Mouse (Mus musculus) neural tube, embryonic 14.5 days (tissue): ENCODE data around the gene Tspan9. TPM values are rescaled to one million over a fixed set of nuclear protein-coding genes. Genes with fewer than 3 reads are reported as not detected.

ENCODE experiments used
- ATAC-seq: fragments of 200-750 bp; cut with Nextera tagmentation; 2 replicates; pipeline ENCODE4 v1.8.0; 2017; ENCODE audit warnings: low read depth, mild to moderate bottlenecking, moderate TSS enrichment, moderate library complexity
- H3K27ac ChIP-seq: fragments of 300-500 bp; sonication (generic); 2 replicates; pipeline ENCODE4 v1.5.1; 2014; ENCODE audit warnings: low read depth, mild to moderate bottlenecking, control low read depth, low read length, moderate library complexity, mixed read lengths
- H3K27me3 ChIP-seq: fragments of 300-500 bp; sonication (generic); 2 replicates; pipeline ENCODE4 v1.6.1; 2014; ENCODE audit warnings: low read length; ENCODE audit not compliant: control insufficient read depth, insufficient read depth
- H3K36me3 ChIP-seq: fragments of 300-500 bp; sonication (generic); 2 replicates; pipeline ENCODE4 v1.6.1; 2014; ENCODE audit warnings: low read length, mixed read lengths; ENCODE audit not compliant: control insufficient read depth, insufficient read depth
- H3K4me1 ChIP-seq: fragments of 300-500 bp; sonication (generic); 2 replicates; pipeline ENCODE4 v1.6.1; 2014; ENCODE audit warnings: low read length; ENCODE audit not compliant: control insufficient read depth, insufficient read depth
- H3K4me2 ChIP-seq: fragments of 300-500 bp; sonication (generic); 2 replicates; pipeline ENCODE4 v1.6.1; 2014; ENCODE audit warnings: mild to moderate bottlenecking, low read depth, low read length, control low read depth
- H3K4me3 ChIP-seq: fragments of 300-500 bp; sonication (generic); 2 replicates; pipeline ENCODE4 v1.5.1; 2014; ENCODE audit warnings: low read depth, low read length, control low read depth, mixed read lengths
- H3K9ac ChIP-seq: fragments of 300-500 bp; sonication (generic); replicated peaks from 2 replicates; pipeline ENCODE4 v1.6.1; 2014; ENCODE audit warnings: low read depth, mild to moderate bottlenecking, control low read depth, low read length, mixed read lengths
- H3K9me3 ChIP-seq: fragments of 300-500 bp; sonication (generic); 2 replicates; pipeline ENCODE4 v1.6.1; 2016; ENCODE audit warnings: low read length; ENCODE audit not compliant: control insufficient read depth
- WGBS: fragments of 180-500 bp; shearing (Covaris S2); extraction: QIAGEN DNeasy Blood & Tissue Kit; methylation state at CpG from one replicate; pipeline ENCODE4 v1.1.7; 2014; 5-methylcytosine and 5-hydroxymethylcytosine counted together
- polyA plus RNA-seq: library from polyadenylated mRNA; unstranded; fragments of >200 nt; fragmentation: Nextera tagmentation; extraction: Ambion mirVana; gene quantifications from 2 replicates; pipeline ENCODE4 v1.2.1, GENCODE M21; 2014

Gene Tspan9
- polyA plus RNA-seq, 1 experiment from 2014 or later = 32.1 TPM

GRCm38 (mm10) chr6:127987374-127987773 is 156.0 kb downstream of the Tspan9 start:
- ATAC-seq = no peak
- WGBS = 89% methylated on average over 14 of the region's 14 CpGs
- H3K27me3 ChIP-seq = no peaks in the 10 kb centered on the region

GRCm38 (mm10) chr6:127986357-127986756 is 157.0 kb downstream of the Tspan9 start:
- no peak overlapping the region for H3K27ac ChIP-seq
- H3K4me1 ChIP-seq = peaks cover 19% of the 10 kb centered on the region
- no peak for ATAC-seq
- WGBS = 72% methylated on average over 9 of the region's 9 CpGs
- H3K36me3 ChIP-seq = no peaks in the 10 kb centered on the region
- no peak overlapping the region for H3K4me2 ChIP-seq
- H3K9me3 ChIP-seq = no peaks in the 10 kb centered on the region
- H3K27me3 ChIP-seq = no peaks in the 10 kb centered on the region
- no peak overlapping the region for H3K9ac ChIP-seq
- H3K4me3 ChIP-seq = no peak overlapping the region

More at GRCm38 (mm10) chr6:127987374-127987773, 156.0 kb downstream of the Tspan9 start:
- Histone ChIP-seq H3K4me1 (peaks cover 19% of the 10 kb centered on the region), H3K4me3 (no peak overlapping the region), H3K9me3 (no peaks in the 10 kb centered on the region), H3K27ac (no peak overlapping the region), H3K9ac (no peak overlapping the region), H3K36me3 (no peaks in the 10 kb centered on the region), H3K4me2 (no peak overlapping the region)

- H3K4me2 ChIP-seq = no peak overlapping the region
- H3K9ac ChIP-seq = no peak overlapping the region
- no peaks in the 10 kb centered on the region for H3K27me3 ChIP-seq
- no peak overlapping the region for H3K4me3 ChIP-seq
- no peaks in the 10 kb centered on the region for H3K36me3 ChIP-seq
- H3K27ac ChIP-seq = no peak overlapping the region
- ATAC-seq = no peak
- H3K4me1 ChIP-seq = peaks cover 39% of the 10 kb centered on the region
- WGBS = 56% methylated on average over 8 of the region's 8 CpGs
- no peaks in the 10 kb centered on the region for H3K9me3 ChIP-seq
These were observed 162.2 kb downstream of the Tspan9 start for GRCm38 (mm10) chr6:127981176-127981575.

GRCm38 (mm10) chr6:127980381-127981045 is 162.9 kb downstream of the Tspan9 start:
- H3K4me3 ChIP-seq = no peak overlapping the region
- peaks cover 35% of the 10 kb centered on the region for H3K4me1 ChIP-seq
- H3K36me3 ChIP-seq = no peaks in the 10 kb centered on the region
- no peak overlapping the region for H3K4me2 ChIP-seq
- H3K9ac ChIP-seq = no peak overlapping the region
- no peaks in the 10 kb centered on the region for H3K9me3 ChIP-seq
- ATAC-seq = no peak
- 45% methylated on average over 11 of the region's 11 CpGs for WGBS
- H3K27ac ChIP-seq = no peak overlapping the region
- H3K27me3 ChIP-seq = no peaks in the 10 kb centered on the region

- no peaks in the 10 kb centered on the region for H3K36me3 ChIP-seq
- H3K9me3 ChIP-seq = no peaks in the 10 kb centered on the region
- H3K4me3 ChIP-seq = no peak overlapping the region
- H3K4me1 ChIP-seq = peaks cover 29% of the 10 kb centered on the region
- no peak overlapping the region for H3K27ac ChIP-seq
- ATAC-seq = no peak
- no peak overlapping the region for H3K9ac ChIP-seq
- H3K4me2 ChIP-seq = no peak overlapping the region
- no peaks in the 10 kb centered on the region for H3K27me3 ChIP-seq
- WGBS = 95% methylated on average over 5 of the region's 5 CpGs
These were observed 163.6 kb downstream of the Tspan9 start for GRCm38 (mm10) chr6:127979831-127980230.

GRCm38 (mm10) chr6:127978941-127979340 is 164.5 kb downstream of the Tspan9 start:
- peaks cover 33% of the 10 kb centered on the region for H3K4me1 ChIP-seq
- H3K4me3 ChIP-seq = no peak overlapping the region
- WGBS = 22% methylated on average over 20 of the region's 20 CpGs
- peak overlapping the region; percentile 21; the same call in 1 of the 2 replicates for H3K4me2 ChIP-seq
- peak; percentile 32 for ATAC-seq
- no peak overlapping the region for H3K9ac ChIP-seq
- H3K27ac ChIP-seq = peak overlapping the region; percentile 34; the same call in 1 of the 2 replicates
- no peaks in the 10 kb centered on the region for H3K27me3 ChIP-seq
- no peaks in the 10 kb centered on the region for H3K36me3 ChIP-seq
- no peaks in the 10 kb centered on the region for H3K9me3 ChIP-seq

- ATAC-seq = no peak
- Histone ChIP-seq H3K27me3 (no peaks in the 10 kb centered on the region), H3K9ac (no peak overlapping the region), H3K27ac (no peak overlapping the region), H3K4me1 (peaks cover 40% of the 10 kb centered on the region), H3K9me3 (no peaks in the 10 kb centered on the region), H3K4me3 (no peak overlapping the region), H3K36me3 (no peaks in the 10 kb centered on the region), H3K4me2 (no peak overlapping the region)
- 87% methylated on average over 6 of the region's 6 CpGs for WGBS
These were observed 166.7 kb downstream of the Tspan9 start for GRCm38 (mm10) chr6:127976695-127977094.

GRCm38 (mm10) chr6:127974000-127974399 is 169.4 kb downstream of the Tspan9 start:
- 7% methylated on average over 9 of the region's 9 CpGs for WGBS

GRCm38 (mm10) chr6:127973553-127973952 is 169.8 kb downstream of the Tspan9 start:
- H3K4me3 ChIP-seq = no peak overlapping the region
- no peaks in the 10 kb centered on the region for H3K27me3 ChIP-seq
- no peak overlapping the region for H3K4me2 ChIP-seq
- peak overlapping the region; percentile 63; the same call in 1 of the 2 replicates for H3K27ac ChIP-seq
- H3K9ac ChIP-seq = no peak overlapping the region
- H3K36me3 ChIP-seq = no peaks in the 10 kb centered on the region
- H3K4me1 ChIP-seq = peaks cover 19% of the 10 kb centered on the region
- ATAC-seq = peak; percentile 54; the same call in 1 of the 2 replicates
- no peaks in the 10 kb centered on the region for H3K9me3 ChIP-seq
- 8% methylated on average over 6 of the region's 6 CpGs for WGBS

More at GRCm38 (mm10) chr6:127974000-127974399, 169.4 kb downstream of the Tspan9 start:
- peaks cover 23% of the 10 kb centered on the region for H3K4me1 ChIP-seq
- no peaks in the 10 kb centered on the region for H3K36me3 ChIP-seq
- H3K9me3 ChIP-seq = no peaks in the 10 kb centered on the region
- no peaks in the 10 kb centered on the region for H3K27me3 ChIP-seq
- no peak overlapping the region for H3K4me3 ChIP-seq
- peak overlapping the region; percentile 63; the same call in 1 of the 2 replicates for H3K27ac ChIP-seq
- ATAC-seq = peak; percentile 33
- H3K9ac ChIP-seq = no peak overlapping the region
- no peak overlapping the region for H3K4me2 ChIP-seq
